Mouse (Mus musculus): ENCODE measurements around the gene Zfp938. TPM values are rescaled to one million over a fixed set of nuclear protein-coding genes. Genes with fewer than 3 reads are reported as not detected.

Zfp938 gene
- 10 to 100 TPM; 23.1 to 25.5 TPM for total RNA-seq (2021)
- long read RNA-seq, experiment 1, transcript Zfp938-201 (4 exons, 2,035 nt): minor isoform, 6 of 30 reads
- long read RNA-seq, experiment 1, transcript Zfp938-202 (4 exons, 2,124 nt): major isoform, 11 of 30 reads
- long read RNA-seq, experiment 1, partial matches to known transcripts: 5 of 30 reads
- long read RNA-seq, experiment 1, other reads (novel, unspliced or antisense): 8 of 30 reads
- long read RNA-seq, experiment 2, transcript Zfp938-201 (4 exons, 2,035 nt): minor isoform, 7 of 41 reads
- long read RNA-seq, experiment 2, transcript Zfp938-202 (4 exons, 2,124 nt): major isoform, 10 of 41 reads
- long read RNA-seq, experiment 2, partial matches to known transcripts: 12 of 41 reads
- long read RNA-seq, experiment 2, other reads (novel, unspliced or antisense): 12 of 41 reads

- DNase-seq (ENCODE audit: low spot score in 2 of 2): peak; percentile 76 to 91
Measured at GRCm38 (mm10) chr10:82240742-82241400, at the start of gene Zfp938. Gene Zfp938, minus strand, starts transcription at chr10:82241280.

- DNase-seq (ENCODE audit: low spot score in 2 of 2): no peak
Measured at GRCm38 (mm10) chr10:82257331-82257730, 16.3 kb upstream of the Zfp938 start.

GRCm38 (mm10) chr10:82245021-82245420, 3.9 kb upstream of the Zfp938 start:
- DNase-seq (ENCODE audit: low spot score in 2 of 2): no peak

- no peak for DNase-seq (ENCODE audit: low spot score in 2 of 2)
Measured at GRCm38 (mm10) chr10:82241401-82241788, 315 bp upstream of the Zfp938 start.

- peak; percentile 87 to 91 for DNase-seq (ENCODE audit: low spot score in 2 of 2)
Measured at GRCm38 (mm10) chr10:82178257-82179064, 62.6 kb downstream of the Zfp938 start.

Other genes starting within 250 kb of the Zfp938 start
- 10 to 100 TPM; 11.8 to 11.9 TPM for gene Zfp873, start 193.2 kb downstream of the Zfp938 start, total RNA-seq (2021)
- gene BC024063, start 157.9 kb downstream of the Zfp938 start, total RNA-seq (2021): 1 to 10 TPM; 6.2 TPM
- gene AU041133, start 113.3 kb downstream of the Zfp938 start, total RNA-seq (2021): 10 to 100 TPM; 10.2 to 10.9 TPM
- under 1 TPM in 1 of 2 experiments, not detected in 1; 0.05 TPM for gene 4932415D10Rik, start 75.3 kb upstream of the Zfp938 start, total RNA-seq (2021)
- 1 to 10 TPM; 6.6 to 7.3 TPM for gene Gm4924, start 113.0 kb upstream of the Zfp938 start, total RNA-seq (2021)

Measured in layer of hippocampus, postnatal 14 days (tissue).